Mouse (Mus musculus): Measurements from ENCODE around the gene Gabpb2. TPM values are rescaled to one million over a fixed set of nuclear protein-coding genes. Genes with fewer than 3 reads are reported as not detected.
A peak's percentile ranks its signal among the peaks of the same experiment; 100 is the strongest.

The Gabpb2 gene
- polyA plus RNA-seq, 1 experiment from 2014 or later, result 9.1 TPM

- no peak overlapping the region for H3K9ac ChIP-seq (ENCODE audit: low read depth, low read length)
- ATAC-seq (replicated peaks; ENCODE audit: low FRiP score) (no peak), DNase-seq (ENCODE audit: low spot score) (no peak)
- H3K4me1 ChIP-seq (replicated peaks; ENCODE audit: control insufficient read depth, insufficient read depth, low read length), result peaks cover 15% of the 10 kb centered on the region
- no peaks in the 10 kb centered on the region for H3K36me3 ChIP-seq (ENCODE audit: control insufficient read depth, insufficient read depth, low read length)
- H3K4me2 ChIP-seq, result peak overlapping the region; percentile 99
- H3K27ac ChIP-seq (ENCODE audit: low read depth, low read length), result no peak overlapping the region
- H3K9me3 ChIP-seq (ENCODE audit: control insufficient read depth, low read length), result no peaks in the 10 kb centered on the region
- peak overlapping the region; percentile 72 for H3K4me3 ChIP-seq (ENCODE audit: low read depth, low read length)
- peaks cover 37% of the 10 kb centered on the region for H3K27me3 ChIP-seq (replicated peaks; ENCODE audit: control insufficient read depth, insufficient read depth, low read length)
- WGBS, result 12% methylated on average over 9 of the region's 9 CpGs
Observed at GRCm38 (mm10) chr3:95161618-95162344, 55.9 kb downstream of the Gabpb2 start.

DNA sequence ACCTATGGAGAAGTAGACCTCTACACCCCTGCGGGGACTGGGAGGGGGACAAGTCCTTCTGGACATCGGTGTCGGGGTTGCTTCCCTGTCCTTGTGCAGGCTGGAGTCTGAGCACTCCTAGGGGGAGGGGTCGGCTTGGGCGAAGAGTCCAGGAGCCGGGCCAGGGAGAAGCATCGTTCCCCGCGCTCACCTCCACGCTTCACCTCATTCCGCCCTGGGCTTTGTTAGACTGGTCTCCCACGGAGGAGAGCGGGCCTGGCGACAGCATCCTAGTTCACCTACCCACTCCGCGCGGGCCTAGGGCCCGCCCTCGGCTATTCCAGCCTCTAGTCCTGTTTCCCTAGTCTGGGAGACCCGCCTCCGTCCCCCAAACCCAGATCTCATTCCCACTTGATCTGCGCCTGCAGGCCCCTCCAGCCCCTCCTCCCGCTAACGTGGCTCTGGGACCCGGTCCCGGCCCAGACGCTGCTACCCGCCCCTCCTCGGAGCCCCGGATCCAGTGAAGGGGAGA, 56.6 kb downstream of the Gabpb2 start:
- DNase-seq (ENCODE audit: low spot score), result no peak
- 3% methylated on average over 30 of the region's 30 CpGs for WGBS
- no peak overlapping the region for H3K27ac ChIP-seq (ENCODE audit: low read depth, low read length)

DNA sequence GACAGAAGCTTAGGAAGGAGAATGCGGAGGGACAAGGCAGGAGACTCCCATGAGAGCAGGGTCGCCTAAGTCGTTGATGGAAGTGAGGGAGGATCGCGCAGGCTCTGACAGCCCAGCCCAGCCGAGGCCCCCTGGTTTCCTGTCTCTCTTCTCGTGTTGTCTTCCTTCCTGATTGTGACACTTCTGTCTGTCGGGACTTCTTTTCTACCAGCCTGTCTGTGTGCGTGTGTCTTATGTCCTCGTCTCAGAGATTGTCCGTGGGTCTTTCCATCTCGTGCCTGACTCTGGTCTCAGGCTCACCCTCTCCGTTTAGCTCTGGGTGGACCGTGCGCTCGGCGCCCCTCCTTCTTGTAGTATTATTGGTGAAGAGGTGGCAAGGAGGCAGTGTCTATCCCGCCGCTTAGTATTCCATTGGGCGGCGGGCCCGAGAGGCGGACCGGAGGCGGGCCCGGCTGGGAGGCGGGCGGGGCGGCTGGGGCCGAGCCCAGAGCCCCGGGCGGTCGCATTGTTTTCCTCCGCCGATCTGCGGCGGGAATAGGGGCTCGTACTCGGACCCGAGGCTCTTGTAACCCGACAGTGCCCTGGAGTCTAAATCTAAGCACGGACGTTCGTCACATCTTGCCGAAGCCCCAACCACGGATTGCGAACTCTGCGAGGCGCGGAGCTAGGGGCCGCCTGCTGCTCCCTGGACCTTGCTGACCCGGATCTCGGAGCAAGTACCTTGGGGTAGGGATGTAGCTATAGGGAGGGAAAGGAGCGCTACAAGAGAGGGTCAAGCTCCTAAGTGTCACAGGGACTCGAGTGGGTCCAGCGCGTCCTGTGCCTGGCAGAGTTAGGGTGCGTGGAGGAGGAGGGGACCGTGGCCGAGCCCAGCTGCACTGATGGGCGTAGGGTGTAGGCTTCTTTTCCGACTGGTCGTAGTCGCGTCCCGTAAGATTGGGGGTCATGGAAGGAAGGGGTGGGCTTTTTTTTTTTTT, 57.4 kb downstream of the Gabpb2 start, which contains the start of gene Sema6c:
Gene Sema6c (plus strand): TSS at position 471 of the 977 bp plus-strand sequence.
- Histone ChIP-seq H3K9me3 (ENCODE audit: control insufficient read depth, low read length) (no peaks in the 10 kb centered on the region), H3K36me3 (ENCODE audit: control insufficient read depth, insufficient read depth, low read length) (no peaks in the 10 kb centered on the region), H3K27ac (ENCODE audit: low read depth, low read length) (no peak within 1 kb of the TSS), H3K27me3 (replicated peaks; ENCODE audit: control insufficient read depth, insufficient read depth, low read length) (peaks cover 37% of the 10 kb centered on the region), H3K4me3 (ENCODE audit: low read depth, low read length) (peak within 1 kb of the TSS; percentile 72), H3K9ac (ENCODE audit: low read depth, low read length) (peak within 1 kb of the TSS; percentile 68), H3K4me2 (peak within 1 kb of the TSS; percentile 99), H3K4me1 (replicated peaks; ENCODE audit: control insufficient read depth, insufficient read depth, low read length) (peaks cover 15% of the 10 kb centered on the region)
- WGBS, result under 1% methylated on average over 59 of the region's 66 CpGs
- ATAC-seq (replicated peaks; ENCODE audit: low FRiP score), result peak; percentile 97
- peak; percentile 89 for DNase-seq (ENCODE audit: low spot score)

More for the DNA sequence above, 56.6 kb downstream of the Gabpb2 start:
- H3K4me2 ChIP-seq, result peak overlapping the region; percentile 99
- H3K27me3 ChIP-seq (replicated peaks; ENCODE audit: control insufficient read depth, insufficient read depth, low read length), result peaks cover 37% of the 10 kb centered on the region
- no peaks in the 10 kb centered on the region for H3K36me3 ChIP-seq (ENCODE audit: control insufficient read depth, insufficient read depth, low read length)
- ATAC-seq (replicated peaks; ENCODE audit: low FRiP score), result no peak
- H3K9me3 ChIP-seq (ENCODE audit: control insufficient read depth, low read length), result no peaks in the 10 kb centered on the region
- H3K4me3 ChIP-seq (ENCODE audit: low read depth, low read length), result peak overlapping the region; percentile 72
- peak overlapping the region; percentile 68 for H3K9ac ChIP-seq (ENCODE audit: low read depth, low read length)
- H3K4me1 ChIP-seq (replicated peaks; ENCODE audit: control insufficient read depth, insufficient read depth, low read length), result peaks cover 15% of the 10 kb centered on the region

DNA sequence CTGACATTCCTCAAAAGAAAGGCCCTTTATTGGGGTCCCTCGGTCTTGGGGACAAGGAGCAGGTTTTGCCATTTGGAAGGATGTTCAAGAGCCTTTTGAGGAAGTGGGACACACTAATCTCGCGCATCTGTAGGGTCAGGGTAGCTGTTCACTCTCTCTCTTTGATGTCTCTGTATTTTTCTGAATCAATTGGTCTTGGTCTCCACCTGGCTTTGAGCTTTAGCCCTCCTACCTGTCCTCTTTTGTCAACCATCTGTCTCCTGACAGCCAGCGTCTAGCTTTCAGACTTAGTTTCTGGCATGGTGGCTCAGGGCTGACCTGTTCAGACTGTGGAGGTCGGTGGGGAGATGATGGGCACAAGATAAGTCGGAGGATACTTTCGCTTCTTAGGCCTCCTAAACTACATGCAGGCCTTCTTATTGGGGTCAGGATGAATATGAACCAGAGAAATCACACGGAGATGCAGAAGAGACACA, 58.2 kb downstream of the Gabpb2 start:
- Histone ChIP-seq H3K27me3 (replicated peaks; ENCODE audit: control insufficient read depth, insufficient read depth, low read length) (peaks cover 37% of the 10 kb centered on the region), H3K4me1 (replicated peaks; ENCODE audit: control insufficient read depth, insufficient read depth, low read length) (peaks cover 13% of the 10 kb centered on the region), H3K4me2 (peak overlapping the region; percentile 99), H3K9ac (ENCODE audit: low read depth, low read length) (peak overlapping the region; percentile 46), H3K4me3 (ENCODE audit: low read depth, low read length) (peak overlapping the region; percentile 72), H3K9me3 (ENCODE audit: control insufficient read depth, low read length) (no peaks in the 10 kb centered on the region), H3K36me3 (ENCODE audit: control insufficient read depth, insufficient read depth, low read length) (no peaks in the 10 kb centered on the region), H3K27ac (ENCODE audit: low read depth, low read length) (no peak overlapping the region)
- WGBS, result 14% methylated on average over 8 of the region's 8 CpGs
- DNase-seq (ENCODE audit: low spot score), result no peak
- ATAC-seq (replicated peaks; ENCODE audit: low FRiP score), result peak; percentile 5; the same call in 1 of the 2 replicates

- no peak overlapping the region for H3K27ac ChIP-seq (ENCODE audit: low read depth, low read length)
- H3K4me2 ChIP-seq, result no peak overlapping the region
- DNase-seq (ENCODE audit: low spot score) (peak; percentile 43), ATAC-seq (replicated peaks; ENCODE audit: low FRiP score) (no peak)
- WGBS, result 42% methylated on average over 4 of the region's 4 CpGs
- no peaks in the 10 kb centered on the region for H3K4me1 ChIP-seq (replicated peaks; ENCODE audit: control insufficient read depth, insufficient read depth, low read length)
- no peaks in the 10 kb centered on the region for H3K9me3 ChIP-seq (ENCODE audit: control insufficient read depth, low read length)
- no peaks in the 10 kb centered on the region for H3K27me3 ChIP-seq (replicated peaks; ENCODE audit: control insufficient read depth, insufficient read depth, low read length)
- H3K9ac ChIP-seq (ENCODE audit: low read depth, low read length), result no peak overlapping the region
- no peaks in the 10 kb centered on the region for H3K36me3 ChIP-seq (ENCODE audit: control insufficient read depth, insufficient read depth, low read length)
- no peak overlapping the region for H3K4me3 ChIP-seq (ENCODE audit: low read depth, low read length)
Observed at GRCm38 (mm10) chr3:95153874-95154273, 63.8 kb downstream of the Gabpb2 start.

DNA sequence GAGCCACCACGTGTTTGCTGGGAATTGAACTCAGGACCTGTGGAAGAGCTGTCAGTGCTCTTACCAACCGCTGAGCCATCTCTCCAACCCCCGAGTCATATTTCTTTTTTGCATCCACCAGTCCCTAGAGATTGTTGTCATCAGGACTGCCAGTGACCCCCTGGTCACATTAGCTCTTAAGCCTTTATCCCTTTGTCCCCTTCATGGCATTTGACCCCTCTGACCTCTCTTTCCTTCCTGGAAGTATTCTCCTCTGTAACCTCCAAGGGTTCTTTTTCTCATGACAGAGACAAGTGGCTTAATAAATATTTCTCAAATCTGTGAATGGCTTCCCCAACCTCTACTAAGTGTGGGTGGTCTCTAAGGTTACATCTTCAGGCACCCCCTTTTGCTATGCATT, 69.8 kb downstream of the Gabpb2 start:
- 74% methylated on average over 3 of the region's 3 CpGs for WGBS
- ATAC-seq (replicated peaks; ENCODE audit: low FRiP score) (no peak), DNase-seq (ENCODE audit: low spot score) (no peak)
- H3K27me3 ChIP-seq (replicated peaks; ENCODE audit: control insufficient read depth, insufficient read depth, low read length), result no peaks in the 10 kb centered on the region
- H3K9me3 ChIP-seq (ENCODE audit: control insufficient read depth, low read length), result no peaks in the 10 kb centered on the region
- H3K27ac ChIP-seq (ENCODE audit: low read depth, low read length), result no peak overlapping the region
- H3K36me3 ChIP-seq (ENCODE audit: control insufficient read depth, insufficient read depth, low read length), result no peaks in the 10 kb centered on the region
- no peaks in the 10 kb centered on the region for H3K4me1 ChIP-seq (replicated peaks; ENCODE audit: control insufficient read depth, insufficient read depth, low read length)
- H3K9ac ChIP-seq (ENCODE audit: low read depth, low read length), result no peak overlapping the region
- no peak overlapping the region for H3K4me3 ChIP-seq (ENCODE audit: low read depth, low read length)
- no peak overlapping the region for H3K4me2 ChIP-seq

DNA sequence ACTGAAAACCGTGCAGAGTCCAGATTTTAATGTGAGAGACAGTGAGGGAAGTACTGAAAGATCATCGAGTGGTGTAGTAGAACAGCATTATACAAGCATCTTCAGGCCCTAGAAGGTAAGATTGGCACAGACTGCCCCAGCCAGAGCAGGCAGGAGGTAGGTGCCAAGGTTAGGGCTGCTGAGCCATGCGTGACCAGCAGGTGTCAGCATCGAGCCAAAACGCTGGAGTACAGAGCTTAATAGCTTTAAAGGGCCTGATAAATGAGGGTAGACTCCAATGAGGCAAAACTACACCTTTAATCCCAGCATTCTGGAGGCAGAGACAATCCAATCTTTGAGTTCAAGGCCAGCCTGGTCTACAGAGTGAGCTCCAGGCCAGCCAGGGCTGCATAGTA, 75.1 kb downstream of the Gabpb2 start:
- peak overlapping the region; percentile 6 for H3K4me2 ChIP-seq
- DNase-seq (ENCODE audit: low spot score) (peak; percentile 81), ATAC-seq (replicated peaks; ENCODE audit: low FRiP score) (peak; percentile 81)
- 11% methylated on average over 5 of the region's 5 CpGs for WGBS
- no peaks in the 10 kb centered on the region for H3K27me3 ChIP-seq (replicated peaks; ENCODE audit: control insufficient read depth, insufficient read depth, low read length)
- H3K9ac ChIP-seq (ENCODE audit: low read depth, low read length), result no peak overlapping the region
- H3K36me3 ChIP-seq (ENCODE audit: control insufficient read depth, insufficient read depth, low read length), result no peaks in the 10 kb centered on the region
- H3K4me1 ChIP-seq (replicated peaks; ENCODE audit: control insufficient read depth, insufficient read depth, low read length), result peaks cover 7% of the 10 kb centered on the region
- no peak overlapping the region for H3K27ac ChIP-seq (ENCODE audit: low read depth, low read length)
- H3K9me3 ChIP-seq (ENCODE audit: control insufficient read depth, low read length), result no peaks in the 10 kb centered on the region
- H3K4me3 ChIP-seq (ENCODE audit: low read depth, low read length), result no peak overlapping the region; the same call in 1 of the 2 replicates

- Histone ChIP-seq H3K9ac (ENCODE audit: low read depth, low read length) (no peak within 1 kb of the TSS; the same call in 1 of the 2 replicates), H3K27me3 (replicated peaks; ENCODE audit: control insufficient read depth, insufficient read depth, low read length) (no peaks in the 10 kb centered on the region), H3K4me2 (peak within 1 kb of the TSS; percentile 6), H3K27ac (ENCODE audit: low read depth, low read length) (0 out of 2 replicates have a peak within 1 kb of the TSS, but pooled peaks have one; percentile 11), H3K4me1 (replicated peaks; ENCODE audit: control insufficient read depth, insufficient read depth, low read length) (peaks cover 7% of the 10 kb centered on the region), H3K9me3 (ENCODE audit: control insufficient read depth, low read length) (no peaks in the 10 kb centered on the region), H3K36me3 (ENCODE audit: control insufficient read depth, insufficient read depth, low read length) (no peaks in the 10 kb centered on the region), H3K4me3 (ENCODE audit: low read depth, low read length) (no peak within 1 kb of the TSS; the same call in 1 of the 2 replicates)
- no peak for DNase-seq (ENCODE audit: low spot score)
- WGBS, result 64% methylated on average over 10 of the region's 10 CpGs
- ATAC-seq (replicated peaks; ENCODE audit: low FRiP score), result peak; percentile 75
Observed at GRCm38 (mm10) chr3:95141952-95142616, 75.6 kb downstream of the Gabpb2 start, which contains the start of gene Tnfaip8l2. Gene Tnfaip8l2, minus strand, starts transcription at chr3:95142360.
